Mouse (Mus musculus): ENCODE measurements around the gene Nxnl2. TPM values are rescaled to one million over a fixed set of nuclear protein-coding genes. Genes with fewer than 3 reads are reported as not detected.

Nxnl2 gene
- polyA plus RNA-seq, 1 experiment: 1.7 TPM

DNA sequence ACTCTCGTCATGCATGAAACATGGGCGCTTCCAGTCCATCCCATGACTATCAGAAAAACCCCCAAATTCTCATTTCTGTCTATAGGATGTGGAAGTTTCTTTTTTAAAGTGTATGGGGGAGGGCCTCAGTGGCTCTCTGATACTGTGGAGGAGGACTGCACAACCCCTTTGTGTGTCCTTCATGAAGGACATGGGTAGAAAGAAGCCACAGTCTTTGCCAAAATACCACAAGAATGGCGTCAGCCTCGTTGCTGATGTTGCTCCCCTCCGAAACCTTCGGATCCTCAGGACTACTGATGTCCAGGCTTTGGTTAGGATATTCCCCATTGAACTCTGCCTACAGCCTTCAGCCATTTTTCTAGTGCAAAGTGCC is 14.8 kb upstream of the Nxnl2 start:
- no peak overlapping the region for H3K4me3 ChIP-seq (ENCODE audit: low read depth, low read length)
- 0 out of 2 replicates have a peak overlapping the region, but pooled peaks have one; percentile 3 for H3K27ac ChIP-seq (ENCODE audit: insufficient read depth, low read depth, low read length)
- WGBS: 95% methylated on average over 6 of the region's 6 CpGs
- TF ChIP-seq POLR2A (IDR thresholded peaks at IDR 0.05; ENCODE audit: low read depth, low read length) (no peak), CTCF (IDR thresholded peaks at IDR 0.05; ENCODE audit: extremely low read depth, insufficient read length, insufficient replicate concordance, low read depth, low read length) (no peak)
- H3K36me3 ChIP-seq (ENCODE audit: control insufficient read depth, insufficient read depth, low read length): peaks cover 3% of the 10 kb centered on the region
- H3K27me3 ChIP-seq (ENCODE audit: control insufficient read depth, insufficient read depth, low read length): no peaks in the 10 kb centered on the region
- peaks cover 9% of the 10 kb centered on the region for H3K4me1 ChIP-seq (ENCODE audit: control insufficient read depth, insufficient read depth, insufficient read length, low read length)

DNA sequence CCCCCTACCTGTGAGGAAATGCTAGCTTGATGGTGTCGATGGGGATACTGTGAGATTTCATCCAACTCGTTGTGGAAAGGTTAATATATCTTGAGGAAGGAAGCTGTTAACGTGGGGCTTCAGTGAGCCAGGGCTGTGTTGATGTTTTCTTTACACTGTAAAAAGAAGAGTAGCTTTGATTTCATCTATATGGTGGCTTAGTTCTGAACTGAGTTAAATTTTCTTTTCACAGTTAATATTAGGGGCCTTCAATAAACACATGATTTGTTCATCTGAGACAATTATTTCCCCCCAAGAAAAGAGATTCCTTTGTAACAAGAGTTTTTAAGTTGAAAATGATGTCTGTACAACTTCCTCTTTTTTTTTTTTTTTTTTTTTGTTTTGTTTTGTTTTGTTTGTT is 13.5 kb upstream of the Nxnl2 start:
- Histone ChIP-seq H3K4me1 (ENCODE audit: control insufficient read depth, insufficient read depth, insufficient read length, low read length) (peaks cover 9% of the 10 kb centered on the region), H3K27me3 (ENCODE audit: control insufficient read depth, insufficient read depth, low read length) (no peaks in the 10 kb centered on the region), H3K36me3 (ENCODE audit: control insufficient read depth, insufficient read depth, low read length) (peaks cover 3% of the 10 kb centered on the region), H3K4me3 (ENCODE audit: low read depth, low read length) (no peak overlapping the region), H3K27ac (ENCODE audit: insufficient read depth, low read depth, low read length) (no peak overlapping the region)
- TF ChIP-seq POLR2A (IDR thresholded peaks at IDR 0.05; ENCODE audit: low read depth, low read length) (no peak), CTCF (IDR thresholded peaks at IDR 0.05; ENCODE audit: extremely low read depth, insufficient read length, insufficient replicate concordance, low read depth, low read length) (no peak)
- WGBS: 74% methylated on average over 3 of the region's 3 CpGs

DNA sequence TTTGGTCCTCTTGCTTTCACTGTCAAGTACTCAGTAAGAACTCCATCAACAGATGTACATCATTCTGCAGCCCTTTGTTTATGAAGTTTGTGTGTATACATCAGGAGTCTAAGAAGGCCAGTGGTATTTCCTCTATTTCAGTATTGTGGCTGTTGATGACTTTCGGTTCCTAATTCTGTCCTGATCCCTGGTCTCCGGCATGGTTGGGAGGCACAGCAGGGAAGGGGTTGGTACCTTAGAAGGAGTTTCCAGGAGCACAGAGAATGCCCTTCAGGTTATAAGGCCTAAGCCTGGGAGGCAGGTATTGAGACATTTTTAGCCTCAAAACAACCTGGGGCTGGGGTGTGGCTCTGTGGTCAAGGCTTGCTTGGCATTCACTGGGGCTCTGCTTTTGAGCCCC is 9.2 kb upstream of the Nxnl2 start:
- Histone ChIP-seq H3K27me3 (ENCODE audit: control insufficient read depth, insufficient read depth, low read length) (no peaks in the 10 kb centered on the region), H3K4me1 (ENCODE audit: control insufficient read depth, insufficient read depth, insufficient read length, low read length) (no peaks in the 10 kb centered on the region), H3K4me3 (ENCODE audit: low read depth, low read length) (no peak overlapping the region), H3K36me3 (ENCODE audit: control insufficient read depth, insufficient read depth, low read length) (no peaks in the 10 kb centered on the region), H3K27ac (ENCODE audit: insufficient read depth, low read depth, low read length) (no peak overlapping the region)
- 70% methylated on average over 2 of the region's 2 CpGs for WGBS
- TF ChIP-seq POLR2A (IDR thresholded peaks at IDR 0.05; ENCODE audit: low read depth, low read length) (no peak), CTCF (IDR thresholded peaks at IDR 0.05; ENCODE audit: extremely low read depth, insufficient read length, insufficient replicate concordance, low read depth, low read length) (no peak)

DNA sequence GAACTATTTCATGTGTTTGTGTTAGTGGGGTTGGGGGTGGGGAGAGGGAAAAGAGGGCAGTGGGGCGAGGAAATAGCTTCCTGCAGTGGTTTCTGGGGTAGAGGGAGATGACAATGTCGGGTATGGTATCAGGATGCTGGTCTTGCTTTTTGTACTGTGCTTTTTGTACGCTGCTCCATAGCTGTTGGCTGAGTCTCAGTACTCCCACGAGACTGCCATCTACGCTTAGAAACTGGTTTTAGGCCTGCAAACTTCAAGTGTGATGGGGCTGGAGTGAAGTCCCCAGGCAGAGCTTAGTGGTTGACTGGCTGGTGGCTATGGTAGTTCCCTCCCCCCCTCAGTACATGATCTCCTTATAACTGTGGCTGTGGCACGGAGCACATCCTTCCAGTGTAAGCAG is 8.6 kb upstream of the Nxnl2 start:
- Histone ChIP-seq H3K36me3 (ENCODE audit: control insufficient read depth, insufficient read depth, low read length) (no peaks in the 10 kb centered on the region), H3K27ac (ENCODE audit: insufficient read depth, low read depth, low read length) (no peak overlapping the region), H3K27me3 (ENCODE audit: control insufficient read depth, insufficient read depth, low read length) (no peaks in the 10 kb centered on the region), H3K4me3 (ENCODE audit: low read depth, low read length) (no peak overlapping the region), H3K4me1 (ENCODE audit: control insufficient read depth, insufficient read depth, insufficient read length, low read length) (no peaks in the 10 kb centered on the region)
- 82% methylated on average over 6 of the region's 6 CpGs for WGBS
- TF ChIP-seq POLR2A (IDR thresholded peaks at IDR 0.05; ENCODE audit: low read depth, low read length) (no peak), CTCF (IDR thresholded peaks at IDR 0.05; ENCODE audit: extremely low read depth, insufficient read length, insufficient replicate concordance, low read depth, low read length) (no peak)

DNA sequence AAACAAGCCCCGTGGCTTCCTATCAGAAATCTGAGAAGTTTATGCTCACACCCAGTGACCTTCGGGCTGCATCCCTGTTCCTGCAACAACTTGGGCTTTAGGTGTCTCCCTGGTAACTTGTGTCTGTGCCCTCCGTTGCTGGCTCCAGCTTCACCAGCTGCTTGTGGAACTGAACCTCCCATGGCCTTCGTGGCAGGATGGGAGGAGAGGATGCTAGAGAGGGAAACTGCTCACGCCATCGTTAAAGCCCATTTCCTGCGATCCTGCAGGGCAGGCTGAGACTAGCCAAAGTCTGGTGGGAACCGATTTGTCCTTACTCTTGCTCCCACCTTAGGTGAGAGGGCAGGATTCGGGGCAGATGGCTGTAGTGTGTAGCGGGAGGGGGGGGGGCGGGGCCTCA is 4.1 kb upstream of the Nxnl2 start:
- Histone ChIP-seq H3K36me3 (ENCODE audit: control insufficient read depth, insufficient read depth, low read length) (no peaks in the 10 kb centered on the region), H3K27me3 (ENCODE audit: control insufficient read depth, insufficient read depth, low read length) (no peaks in the 10 kb centered on the region), H3K4me3 (ENCODE audit: low read depth, low read length) (no peak overlapping the region), H3K4me1 (ENCODE audit: control insufficient read depth, insufficient read depth, insufficient read length, low read length) (peaks cover 5% of the 10 kb centered on the region; the same call in 1 of the 2 replicates), H3K27ac (ENCODE audit: insufficient read depth, low read depth, low read length) (no peak overlapping the region)
- WGBS: 67% methylated on average over 11 of the region's 11 CpGs
- TF ChIP-seq POLR2A (IDR thresholded peaks at IDR 0.05; ENCODE audit: low read depth, low read length) (no peak), CTCF (IDR thresholded peaks at IDR 0.05; ENCODE audit: extremely low read depth, insufficient read length, insufficient replicate concordance, low read depth, low read length) (no peak)

DNA sequence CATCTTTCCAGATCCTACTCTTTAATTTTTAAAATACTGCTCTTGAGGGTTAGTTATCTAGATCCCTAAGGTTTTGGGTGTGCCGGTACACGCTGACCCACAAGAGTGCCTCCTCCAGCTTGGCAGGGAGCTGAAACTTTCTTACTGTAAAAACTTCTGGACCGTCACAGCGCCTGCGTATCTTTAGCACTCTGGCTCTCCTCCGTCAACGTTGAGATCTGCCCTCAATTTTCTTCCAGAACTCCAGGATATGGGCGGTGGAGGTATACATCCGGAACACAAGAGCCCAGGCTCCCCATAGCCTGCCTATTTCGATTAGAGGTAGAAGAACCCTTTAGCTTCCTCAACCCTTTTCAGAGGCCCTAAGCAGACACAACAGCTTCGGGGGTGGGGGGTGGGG is 607 bp upstream of the Nxnl2 start:
- 30% methylated on average over 11 of the region's 11 CpGs for WGBS

DNA sequence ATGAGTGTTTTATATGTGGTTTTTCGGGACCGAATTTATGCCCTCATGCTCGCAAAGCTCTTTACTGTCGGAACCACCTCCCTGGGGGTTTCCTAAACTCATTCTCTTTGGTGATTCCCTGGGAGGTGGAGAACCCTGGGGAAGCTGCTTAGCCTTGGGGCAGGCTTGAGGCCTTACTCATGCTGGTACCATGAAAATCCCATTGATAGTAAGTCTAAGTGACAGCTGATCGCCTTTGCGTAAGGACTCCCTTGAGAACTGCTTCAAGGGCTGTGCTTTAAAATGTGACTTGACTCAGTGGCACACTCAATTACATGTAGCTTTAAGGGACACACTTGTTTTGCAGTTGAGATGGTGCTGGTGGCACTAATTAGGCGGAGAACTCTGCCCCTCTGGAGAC is 1.8 kb downstream of the Nxnl2 start:
- no peaks in the 10 kb centered on the region for H3K36me3 ChIP-seq (ENCODE audit: control insufficient read depth, insufficient read depth, low read length)
- H3K27me3 ChIP-seq (ENCODE audit: control insufficient read depth, insufficient read depth, low read length): no peaks in the 10 kb centered on the region
- TF ChIP-seq CTCF (IDR thresholded peaks at IDR 0.05; ENCODE audit: extremely low read depth, insufficient read length, insufficient replicate concordance, low read depth, low read length) (no peak), POLR2A (IDR thresholded peaks at IDR 0.05; ENCODE audit: low read depth, low read length) (no peak)
- no peak overlapping the region for H3K27ac ChIP-seq (ENCODE audit: insufficient read depth, low read depth, low read length)
- peaks cover 5% of the 10 kb centered on the region; the same call in 1 of the 2 replicates for H3K4me1 ChIP-seq (ENCODE audit: control insufficient read depth, insufficient read depth, insufficient read length, low read length)
- 98% methylated on average over 7 of the region's 7 CpGs for WGBS
- H3K4me3 ChIP-seq (ENCODE audit: low read depth, low read length): no peak overlapping the region

More for the DNA sequence above, 607 bp upstream of the Nxnl2 start:
- no peak overlapping the region for H3K27ac ChIP-seq (ENCODE audit: insufficient read depth, low read depth, low read length)
- H3K36me3 ChIP-seq (ENCODE audit: control insufficient read depth, insufficient read depth, low read length): no peaks in the 10 kb centered on the region
- no peaks in the 10 kb centered on the region for H3K27me3 ChIP-seq (ENCODE audit: control insufficient read depth, insufficient read depth, low read length)
- peaks cover 5% of the 10 kb centered on the region; the same call in 1 of the 2 replicates for H3K4me1 ChIP-seq (ENCODE audit: control insufficient read depth, insufficient read depth, insufficient read length, low read length)
- H3K4me3 ChIP-seq (ENCODE audit: low read depth, low read length): no peak overlapping the region
- no peak for TF ChIP-seq CTCF (IDR thresholded peaks at IDR 0.05; ENCODE audit: extremely low read depth, insufficient read length, insufficient replicate concordance, low read depth, low read length)
- no peak for TF ChIP-seq POLR2A (IDR thresholded peaks at IDR 0.05; ENCODE audit: low read depth, low read length)

DNA sequence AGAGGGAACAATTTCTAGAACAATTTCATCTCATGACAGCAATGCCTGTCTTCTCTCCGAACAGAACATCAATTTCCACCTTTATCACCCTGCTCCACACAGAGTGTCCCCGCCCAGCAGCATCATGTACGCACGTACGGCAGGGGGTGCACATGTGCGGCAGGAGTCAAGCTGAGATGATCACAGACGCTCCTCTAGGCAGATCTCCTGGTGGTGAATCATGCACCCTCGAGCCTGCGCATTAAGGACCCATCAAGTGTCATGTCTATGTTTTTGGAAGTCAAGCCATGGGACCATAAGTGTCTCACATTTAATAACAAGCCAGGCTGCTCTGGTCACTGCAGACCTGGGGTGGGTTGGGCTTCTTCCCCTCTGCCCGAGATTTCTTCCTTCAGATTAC is 8.1 kb downstream of the Nxnl2 start:
- WGBS: 64% methylated on average over 10 of the region's 10 CpGs
- Histone ChIP-seq H3K27ac (ENCODE audit: insufficient read depth, low read depth, low read length) (no peak overlapping the region), H3K36me3 (ENCODE audit: control insufficient read depth, insufficient read depth, low read length) (no peaks in the 10 kb centered on the region), H3K27me3 (ENCODE audit: control insufficient read depth, insufficient read depth, low read length) (no peaks in the 10 kb centered on the region), H3K4me1 (ENCODE audit: control insufficient read depth, insufficient read depth, insufficient read length, low read length) (no peaks in the 10 kb centered on the region), H3K4me3 (ENCODE audit: low read depth, low read length) (no peak overlapping the region)
- TF ChIP-seq POLR2A (IDR thresholded peaks at IDR 0.05; ENCODE audit: low read depth, low read length) (no peak), CTCF (IDR thresholded peaks at IDR 0.05; ENCODE audit: extremely low read depth, insufficient read length, insufficient replicate concordance, low read depth, low read length) (no peak)
